Mouse (Mus musculus): ENCODE results near the gene Chmp6.

DNA sequence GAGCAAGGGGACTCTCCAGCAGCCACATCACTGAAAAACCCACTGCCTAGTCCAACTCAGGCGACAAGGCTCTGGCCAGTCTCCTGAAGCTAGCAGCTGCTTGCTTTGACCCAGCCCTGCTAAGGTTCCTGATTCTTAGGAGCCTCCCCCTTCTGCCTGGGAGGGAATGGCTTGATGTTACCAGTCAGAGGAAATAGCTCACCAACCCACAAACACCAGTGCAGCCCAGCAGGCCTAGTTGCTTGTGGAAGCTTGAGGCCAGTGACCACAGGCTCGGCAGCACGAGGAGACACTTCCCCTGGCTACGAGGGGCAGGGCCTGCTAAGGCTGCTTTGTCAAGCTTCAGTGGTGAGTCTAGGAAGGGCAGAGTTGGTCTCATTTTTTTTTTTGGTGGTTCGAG, 11.9 kb downstream of the Chmp6 start:
- TF ChIP-seq CTCF (IDR thresholded peaks at IDR 0.05; ENCODE audit: extremely low read depth, insufficient read depth, low read length) (no peak), POLR2A (IDR thresholded peaks at IDR 0.05; ENCODE audit: extremely low read depth, insufficient read depth, low read length) (no peak)
